2 mouse cellular contexts compared by ENCODE assay signal in the genomic region with DNA sequence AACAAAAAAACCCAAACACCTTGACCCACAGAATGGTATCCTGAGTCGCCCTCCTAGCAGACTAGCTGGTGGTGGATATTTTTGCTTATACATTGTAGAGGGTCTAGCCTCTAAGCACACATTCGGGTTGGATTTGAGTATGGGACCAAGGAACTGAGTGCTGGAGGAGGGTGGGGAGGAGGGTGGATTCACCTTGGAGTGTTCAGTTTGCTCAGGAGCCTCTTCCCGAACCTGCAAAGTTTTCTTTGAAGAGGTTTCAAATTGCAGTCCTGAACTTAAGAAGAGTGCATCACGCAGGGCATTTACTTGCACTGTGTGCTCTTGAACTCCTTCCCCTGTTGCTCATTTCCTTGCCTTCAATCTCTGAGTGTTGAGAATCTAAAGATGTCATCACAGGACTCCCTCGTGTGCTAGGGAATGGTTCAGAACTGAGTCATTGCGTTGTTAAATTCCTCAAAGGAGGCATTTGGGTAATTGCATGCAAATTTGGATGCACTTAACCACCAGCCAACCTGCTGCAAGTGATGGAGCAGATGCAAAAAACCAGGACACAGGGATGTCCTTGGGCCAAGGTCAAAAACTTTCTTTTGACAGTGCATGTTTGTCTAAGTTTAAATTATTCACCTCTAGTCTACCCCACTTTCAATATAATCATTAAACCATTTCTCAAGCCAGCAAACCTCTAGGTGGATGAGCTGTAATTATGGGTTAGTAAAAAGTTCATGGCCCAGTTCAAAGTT.
A peak's percentile ranks its signal among the peaks of the same experiment; 100 is the strongest.
TF ChIP-seq lines count a peak whose summit lies in the region.

No protein-coding gene starts in this region.

TF ChIP-seq in CH12.LX, 34 proteins besides CTCF, POLR2A, EP300 and RAD21:
- no peak for TF ChIP-seq BHLHE40 (IDR thresholded peaks at IDR 0.05; ENCODE audit: low read depth, low read length)
- no peak for TF ChIP-seq ZNF384 (IDR thresholded peaks at IDR 0.05; ENCODE audit: low read depth, low read length)

TF ChIP-seq in MEL, 35 proteins besides CTCF, POLR2A, EP300 and RAD21:
- TF ChIP-seq MXI1 (IDR thresholded peaks at IDR 0.05; ENCODE audit: low read depth, low read length) (no peak), UBTF (IDR thresholded peaks at IDR 0.05; ENCODE audit: borderline replicate concordance, insufficient read depth, low read depth, low read length) (0 out of 2 replicates have a peak, but pooled peaks have one; percentile 6), GABPA (IDR thresholded peaks at IDR 0.05; ENCODE audit: low read depth, low read length) (no peak), BHLHE40 (IDR thresholded peaks at IDR 0.05; ENCODE audit: borderline replicate concordance, low read depth, low read length) (no peak), ZNF384 (IDR thresholded peaks at IDR 0.05; ENCODE audit: low read depth, low read length) (no peak), ZC3H11A (IDR thresholded peaks at IDR 0.05; ENCODE audit: low read depth, low read length) (no peak), JUND (IDR thresholded peaks at IDR 0.05; ENCODE audit: low read depth, low read length) (no peak)
